Mouse (Mus musculus) liver, embryonic 15.5 days (tissue): ENCODE results near the gene Tmem170. TPM values are rescaled to one million over a fixed set of nuclear protein-coding genes. Genes with fewer than 3 reads are reported as not detected.

ENCODE experiments used
- ATAC-seq: fragments of 200-750 bp; cut with Nextera tagmentation; 2 replicates; pipeline ENCODE4 v1.8.0; 2017; ENCODE audit warnings: moderate number of reproducible peaks, mild to moderate bottlenecking, moderate library complexity; ENCODE audit not compliant: insufficient read depth
- H3K27ac ChIP-seq: fragments of 300-500 bp; sonication (generic); replicated peaks from 2 replicates; pipeline ENCODE4 v1.5.1; 2015; ENCODE audit warnings: mild to moderate bottlenecking, inconsistent platforms
- H3K27me3 ChIP-seq: fragments of 300-500 bp; sonication (generic); 2 replicates; pipeline ENCODE4 v1.6.1; 2015; ENCODE audit warnings: mild to moderate bottlenecking, inconsistent platforms
- H3K36me3 ChIP-seq: fragments of 300-500 bp; sonication (generic); replicated peaks from 2 replicates; pipeline ENCODE4 v1.6.1; 2015; ENCODE audit warnings: moderate library complexity, mild to moderate bottlenecking, inconsistent platforms
- H3K4me1 ChIP-seq: fragments of 300-500 bp; sonication (generic); replicated peaks from 2 replicates; pipeline ENCODE4 v1.6.1; 2015; ENCODE audit warnings: inconsistent platforms
- H3K4me2 ChIP-seq: fragments of 300-500 bp; sonication (generic); 2 replicates; pipeline ENCODE4 v1.6.1; 2015; ENCODE audit warnings: moderate library complexity, mild to moderate bottlenecking, inconsistent platforms
- H3K4me3 ChIP-seq: fragments of 300-500 bp; sonication (generic); replicated peaks from 2 replicates; pipeline ENCODE4 v1.5.1; 2015; ENCODE audit warnings: mild to moderate bottlenecking, inconsistent platforms
- H3K9ac ChIP-seq: fragments of 300-500 bp; sonication (generic); 2 replicates; pipeline ENCODE4 v1.6.1; 2015; ENCODE audit warnings: moderate library complexity, mild to moderate bottlenecking, inconsistent platforms
- H3K9me3 ChIP-seq: fragments of 300-500 bp; sonication (generic); replicated peaks from 2 replicates; pipeline ENCODE4 v1.6.1; 2016; ENCODE audit warnings: inconsistent platforms
- WGBS: fragments of 180-500 bp; shearing (Covaris S2); methylation state at CpG from one replicate; pipeline ENCODE4 v1.1.7; 2015; ENCODE audit warnings: mixed read lengths; ENCODE audit not compliant: insufficient replicate concordance; 5-methylcytosine and 5-hydroxymethylcytosine counted together
- polyA plus RNA-seq: library from polyadenylated mRNA; unstranded; fragments of >200 nt; fragmentation: Nextera tagmentation; extraction: Ambion mirVana; gene quantifications from 2 replicates; pipeline ENCODE4 v1.2.1, GENCODE M21; 2015

The Tmem170 gene
- polyA plus RNA-seq, 1 experiment from 2014 or later = 4.4 TPM

GRCm38 (mm10) chr8:111813818-111814217 lies 62.7 kb downstream of the Tmem170 start:
- WGBS = 90% methylated on average over 9 of the region's 9 CpGs
- no peak overlapping the region for H3K4me3 ChIP-seq
- H3K4me2 ChIP-seq = no peak overlapping the region
- H3K27ac ChIP-seq = no peak overlapping the region
- H3K9me3 ChIP-seq = no peaks in the 10 kb centered on the region
- no peaks in the 10 kb centered on the region; the same call in 1 of the 2 replicates for H3K4me1 ChIP-seq
- H3K36me3 ChIP-seq = peaks cover 15% of the 10 kb centered on the region; the same call in 1 of the 2 replicates
- H3K27me3 ChIP-seq = no peaks in the 10 kb centered on the region
- no peak for ATAC-seq
- H3K9ac ChIP-seq = no peak overlapping the region

Other genes with a start within 250 kb of the Tmem170 start
- 0.22 and 0.31 TPM in 2 replicates for gene Ldhd, start 246.4 kb downstream of the Tmem170 start, polyA plus RNA-seq
- gene Zfp1, start 233.3 kb downstream of the Tmem170 start, polyA plus RNA-seq = 4.0 and 4.9 TPM in 2 replicates
- 3.0 and 32.8 TPM in 2 replicates for gene Ctrb1, start 185.7 kb downstream of the Tmem170 start, polyA plus RNA-seq
- gene Bcar1, start 132.9 kb downstream of the Tmem170 start, polyA plus RNA-seq = 7.8 and 10.2 TPM in 2 replicates
- gene Cfdp1, start 22.5 kb downstream of the Tmem170 start, polyA plus RNA-seq = 64.2 and 72.5 TPM in 2 replicates
- 0.05 and 0.14 TPM in 2 replicates for gene Chst5, start 33.7 kb upstream of the Tmem170 start, polyA plus RNA-seq
- gene Tmem231, start 57.1 kb upstream of the Tmem170 start, polyA plus RNA-seq = 1.9 and 2.1 TPM in 2 replicates
- 182 and 198 TPM in 2 replicates for gene Gabarapl2, start 64.0 kb upstream of the Tmem170 start, polyA plus RNA-seq
- gene Adat1, start 115.6 kb upstream of the Tmem170 start, polyA plus RNA-seq = 2.8 and 3.7 TPM in 2 replicates
- 75.9 and 78.4 TPM in 2 replicates for gene Kars, start 134.6 kb upstream of the Tmem170 start, polyA plus RNA-seq
- 5.9 and 6.0 TPM in 2 replicates for gene Terf2ip, start 134.6 kb upstream of the Tmem170 start, polyA plus RNA-seq
- 0.14 and 0.31 TPM in 2 replicates for gene Gm6793, start 138.3 kb upstream of the Tmem170 start, polyA plus RNA-seq